Mouse (Mus musculus) hindbrain, embryonic 12.5 days (tissue): ENCODE measurements around the gene BC028528. TPM values are rescaled to one million over a fixed set of nuclear protein-coding genes. Genes with fewer than 3 reads are reported as not detected.
"Not testable (repeated sequence)": the region's sequence is repeated elsewhere in the genome, so short reads cannot be mapped to it uniquely, and the experiment has no call there.

Experiments
- ATAC-seq: fragments of 200-750 bp; cut with Nextera tagmentation; 2 replicates; pipeline ENCODE4 v1.8.0; 2017; ENCODE audit warnings: moderate TSS enrichment; ENCODE audit not compliant: low FRiP score
- H3K27ac ChIP-seq: fragments of 300-500 bp; sonication (generic); 2 replicates; pipeline ENCODE4 v1.5.1; 2016; ENCODE audit warnings: mild to moderate bottlenecking
- H3K27me3 ChIP-seq: fragments of 300-500 bp; sonication (generic); 2 replicates; pipeline ENCODE4 v1.6.1; 2016; ENCODE audit warnings: mild to moderate bottlenecking
- H3K36me3 ChIP-seq: fragments of 300-500 bp; sonication (generic); 2 replicates; pipeline ENCODE4 v1.6.1; 2016; ENCODE audit warnings: mild to moderate bottlenecking
- H3K4me1 ChIP-seq: fragments of 300-500 bp; sonication (generic); 2 replicates; pipeline ENCODE4 v1.6.1; 2016
- H3K4me2 ChIP-seq: fragments of 300-500 bp; sonication (generic); replicated peaks from 2 replicates; pipeline ENCODE4 v1.6.1; 2016; ENCODE audit warnings: mild to moderate bottlenecking
- H3K4me3 ChIP-seq: fragments of 300-500 bp; sonication (generic); 2 replicates; pipeline ENCODE4 v1.5.1; 2016; ENCODE audit warnings: mild to moderate bottlenecking
- H3K9ac ChIP-seq: fragments of 300-500 bp; sonication (generic); 2 replicates; pipeline ENCODE4 v1.6.1; 2016; ENCODE audit warnings: mild to moderate bottlenecking, moderate library complexity
- H3K9me3 ChIP-seq: fragments of 300-500 bp; sonication (generic); replicated peaks from 2 replicates; pipeline ENCODE4 v1.6.1; 2016; ENCODE audit warnings: mild to moderate bottlenecking
- WGBS: fragments of 180-500 bp; shearing (Covaris S2); methylation state at CpG from one replicate; pipeline ENCODE4 v1.1.7; 2016; 5-methylcytosine and 5-hydroxymethylcytosine counted together
- polyA plus RNA-seq: library from polyadenylated mRNA; unstranded; fragments of >200 nt; fragmentation: Nextera tagmentation; extraction: Ambion mirVana; gene quantifications from 2 replicates; pipeline ENCODE4 v1.2.1, GENCODE M21; 2016

Gene BC028528
- polyA plus RNA-seq, 1 experiment from 2014 or later = 12.1 TPM

DNA sequence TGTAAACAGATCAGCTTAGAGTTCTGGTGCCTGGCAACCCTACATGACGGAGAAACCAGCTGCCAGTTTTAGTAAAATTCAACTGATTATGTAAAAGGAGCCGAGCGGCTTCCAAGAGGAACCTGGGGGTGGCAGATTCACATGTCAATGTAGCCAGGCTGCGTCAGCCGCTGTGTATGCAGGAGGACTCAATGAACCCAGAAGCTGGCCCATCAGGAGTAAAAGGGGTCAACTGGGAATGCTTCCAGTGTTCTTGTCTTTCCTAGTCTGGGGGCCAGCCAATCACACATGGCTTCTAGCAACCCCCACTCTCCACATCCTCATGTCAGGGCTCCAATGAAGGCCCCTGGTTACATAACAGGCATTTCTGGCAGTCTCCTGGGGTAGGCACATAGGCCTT lies 26.8 kb downstream of the BC028528 start:
- H3K4me2 ChIP-seq = no peak overlapping the region
- no peaks in the 10 kb centered on the region for H3K9me3 ChIP-seq
- H3K27ac ChIP-seq = no peak overlapping the region
- 96% methylated on average over 5 of the region's 5 CpGs for WGBS
- H3K9ac ChIP-seq = no peak overlapping the region
- no peak overlapping the region for H3K4me3 ChIP-seq
- no peak for ATAC-seq
- H3K4me1 ChIP-seq = peaks cover 1% of the 10 kb centered on the region; the same call in 1 of the 2 replicates
- no peaks in the 10 kb centered on the region for H3K27me3 ChIP-seq
- H3K36me3 ChIP-seq = peaks cover 46% of the 10 kb centered on the region

DNA sequence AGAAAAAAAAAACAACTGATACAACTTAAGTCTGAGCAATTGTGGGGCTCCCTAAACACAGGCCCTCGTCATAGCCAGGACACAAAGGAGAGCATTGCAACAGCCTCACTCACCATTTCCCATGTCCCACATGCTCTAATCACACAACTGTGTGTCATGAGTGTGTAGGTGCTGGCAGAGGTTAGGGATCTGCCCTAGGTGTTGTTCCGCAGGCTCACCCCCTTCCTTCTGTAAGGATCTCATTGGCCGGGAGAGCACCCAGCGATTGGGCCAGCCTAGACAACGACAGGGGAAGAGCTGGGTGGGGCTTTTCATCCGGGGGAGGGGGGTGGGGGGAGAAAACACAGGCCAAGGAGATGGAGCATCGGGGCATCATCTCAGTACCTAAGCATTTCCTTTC lies 28.2 kb downstream of the BC028528 start:
- Histone ChIP-seq H3K27me3 (no peaks in the 10 kb centered on the region), H3K9ac (no peak overlapping the region), H3K9me3 (no peaks in the 10 kb centered on the region), H3K4me1 (no peaks in the 10 kb centered on the region), H3K4me2 (no peak overlapping the region), H3K4me3 (no peak overlapping the region), H3K27ac (no peak overlapping the region), H3K36me3 (peaks cover 36% of the 10 kb centered on the region)
- 75% methylated on average over 7 of the region's 7 CpGs for WGBS
- no peak for ATAC-seq

DNA sequence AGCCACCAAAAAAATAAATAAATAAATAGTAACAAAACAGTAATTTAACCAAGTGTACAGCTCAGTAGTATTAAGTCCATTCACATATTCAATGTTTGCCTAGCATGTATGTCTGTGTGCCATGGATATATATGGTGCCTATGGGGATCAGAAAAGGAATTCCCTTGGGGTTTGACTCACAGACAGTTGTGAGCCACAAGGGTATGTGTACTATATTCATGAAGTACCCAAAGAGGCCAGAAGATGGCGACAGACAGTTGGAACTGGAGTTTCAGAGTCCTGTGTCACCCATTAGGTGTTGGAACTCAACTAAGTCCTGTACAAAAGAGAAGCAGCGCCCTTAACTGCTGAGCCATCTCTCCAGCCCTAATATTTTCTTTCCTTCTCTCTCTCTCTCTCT lies 30.0 kb downstream of the BC028528 start:
- peaks cover 27% of the 10 kb centered on the region for H3K36me3 ChIP-seq
- no peak overlapping the region for H3K4me2 ChIP-seq
- ATAC-seq = 0 out of 2 replicates have a peak, but pooled peaks have one; percentile 46
- H3K9me3 ChIP-seq = no peaks in the 10 kb centered on the region
- H3K9ac ChIP-seq = no peak overlapping the region
- H3K27me3 ChIP-seq = no peaks in the 10 kb centered on the region
- H3K4me1 ChIP-seq = no peaks in the 10 kb centered on the region
- WGBS = 37% methylated on average over 2 of the region's 2 CpGs
- H3K27ac ChIP-seq = no peak overlapping the region
- no peak overlapping the region for H3K4me3 ChIP-seq

DNA sequence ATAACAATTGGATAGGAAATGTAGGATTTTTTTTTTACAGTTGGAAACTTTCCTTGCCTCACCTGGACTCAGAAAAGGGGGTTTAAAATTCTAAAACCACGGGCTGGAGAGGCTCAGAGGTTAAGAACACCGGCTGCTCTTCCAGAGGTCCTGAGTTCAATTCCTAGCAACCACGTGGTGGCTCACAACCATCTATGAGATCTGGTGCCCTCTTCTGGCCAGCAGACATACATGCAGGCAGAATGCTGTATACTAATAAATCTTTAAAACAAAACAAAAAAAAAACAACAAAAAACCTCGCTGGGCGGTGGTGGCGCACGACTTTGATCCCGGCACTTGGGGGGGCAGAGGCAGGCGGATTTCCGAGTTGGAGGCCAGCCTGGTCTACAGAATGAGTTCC lies 30.6 kb downstream of the BC028528 start:
- no peak for ATAC-seq
- Histone ChIP-seq H3K36me3 (peaks cover 25% of the 10 kb centered on the region), H3K4me1 (0 out of 2 replicates have a peak, but pooled peaks cover under 1% of the 10 kb centered on the region), H3K4me3 (no peak overlapping the region), H3K4me2 (no peak overlapping the region), H3K9ac (no peak overlapping the region), H3K9me3 (no peaks in the 10 kb centered on the region), H3K27ac (no peak overlapping the region), H3K27me3 (no peaks in the 10 kb centered on the region)
- 71% methylated on average over 10 of the region's 10 CpGs for WGBS

DNA sequence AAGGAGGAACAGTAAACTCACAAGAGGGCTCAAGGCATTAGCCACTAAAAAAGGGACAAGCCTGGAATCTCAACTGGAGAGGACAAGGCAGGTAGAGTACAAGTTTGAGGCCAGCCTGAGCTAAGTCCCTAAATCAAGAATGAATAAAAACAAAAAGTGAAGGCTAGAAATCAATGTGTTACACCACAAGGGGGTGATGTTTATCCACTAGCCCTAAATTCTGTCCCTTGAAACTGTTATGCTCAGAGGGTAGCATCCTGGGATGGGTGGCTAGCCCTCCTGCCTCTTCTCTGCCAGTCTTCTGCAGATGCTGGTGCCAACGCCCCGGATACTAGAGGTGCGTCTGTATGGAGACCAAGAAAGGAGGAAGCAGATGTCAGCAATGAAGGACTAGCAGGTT lies 31.5 kb downstream of the BC028528 start:
- no peak for ATAC-seq
- no peak overlapping the region for H3K4me2 ChIP-seq
- 87% methylated on average over 3 of the region's 3 CpGs for WGBS
- H3K9ac ChIP-seq = no peak overlapping the region
- H3K27me3 ChIP-seq = no peaks in the 10 kb centered on the region
- H3K4me1 ChIP-seq = 0 out of 2 replicates have a peak, but pooled peaks cover 4% of the 10 kb centered on the region
- H3K27ac ChIP-seq = no peak overlapping the region
- H3K9me3 ChIP-seq = no peaks in the 10 kb centered on the region
- H3K36me3 ChIP-seq = peaks cover 21% of the 10 kb centered on the region
- no peak overlapping the region for H3K4me3 ChIP-seq

DNA sequence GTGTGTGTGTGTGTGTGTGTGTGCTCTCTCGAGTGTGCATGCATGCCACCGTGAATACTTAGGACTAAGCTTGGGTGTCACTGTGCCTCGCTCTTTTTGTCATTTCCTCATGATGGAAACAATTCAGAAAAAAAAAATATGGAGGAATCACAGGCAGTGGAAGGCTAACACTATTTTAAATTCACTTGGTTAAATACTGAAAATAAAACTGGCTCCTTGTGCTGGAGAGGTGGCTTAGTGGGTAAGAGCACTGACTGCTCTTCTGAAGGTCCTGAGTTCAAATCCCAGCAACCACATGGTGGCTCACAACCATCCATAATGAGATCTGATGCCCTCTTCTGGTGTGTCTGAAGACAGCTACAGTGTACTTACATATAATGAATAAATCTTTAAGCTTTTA lies 33.5 kb downstream of the BC028528 start:
- not testable (repeated sequence) for H3K9me3 ChIP-seq, H3K4me1 ChIP-seq, H3K27ac ChIP-seq, H3K4me2 ChIP-seq, H3K27me3 ChIP-seq, H3K9ac ChIP-seq, H3K4me3 ChIP-seq, ATAC-seq
- peaks cover 14% of the 10 kb centered on the region for H3K36me3 ChIP-seq
- 91% methylated on average over 3 of the region's 3 CpGs for WGBS

DNA sequence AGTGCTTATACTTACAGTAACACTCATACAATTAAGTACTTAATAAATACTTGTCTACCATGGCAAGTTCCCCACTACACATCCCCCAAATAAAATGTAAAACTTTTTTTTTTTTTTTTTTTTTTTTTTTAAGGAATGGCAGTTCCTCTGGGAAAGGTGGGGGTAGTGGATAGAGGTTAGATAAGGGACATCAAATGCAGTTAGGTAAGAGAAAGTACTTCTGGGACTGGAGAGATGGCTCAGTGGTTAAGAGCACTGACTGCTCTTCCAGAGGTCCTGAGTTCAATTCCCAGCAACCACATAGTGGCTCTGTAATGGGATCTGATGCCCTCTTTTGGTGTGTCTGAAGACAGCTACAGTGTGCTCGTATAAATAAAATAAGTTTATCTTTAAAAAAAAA lies 34.8 kb downstream of the BC028528 start:
- peaks cover 19% of the 10 kb centered on the region for H3K36me3 ChIP-seq

DNA sequence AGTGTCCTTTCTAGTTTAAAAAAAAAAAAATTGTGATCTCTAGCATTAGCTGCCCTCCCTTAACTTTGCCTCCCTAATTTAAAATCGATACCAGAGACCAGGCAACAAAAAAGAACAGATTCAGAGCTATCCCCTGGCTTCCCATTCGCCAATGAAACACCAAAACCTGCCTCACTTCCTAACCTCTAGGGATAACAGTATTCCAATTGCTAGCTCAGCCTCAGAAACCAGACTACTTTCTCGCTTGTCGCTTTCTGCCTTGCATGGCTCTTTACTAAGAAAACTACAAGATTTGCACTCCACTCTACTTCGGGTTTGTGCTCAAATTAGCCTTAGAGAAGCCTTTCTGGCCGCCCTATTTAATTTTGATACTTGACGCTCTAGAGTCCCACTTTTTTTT lies 35.7 kb downstream of the BC028528 start:
- no peak; the same call in none of the 2 replicates for ATAC-seq
- peak overlapping the region; percentile 90 for H3K9ac ChIP-seq

More for the DNA sequence above, 34.8 kb downstream of the BC028528 start:
- H3K4me1 ChIP-seq, H3K4me3 ChIP-seq, H3K9ac ChIP-seq, H3K9me3 ChIP-seq, H3K4me2 ChIP-seq, ATAC-seq, H3K27me3 ChIP-seq, H3K27ac ChIP-seq: not testable (repeated sequence)
- 91% methylated on average over 1 of the region's 1 CpGs for WGBS

DNA sequence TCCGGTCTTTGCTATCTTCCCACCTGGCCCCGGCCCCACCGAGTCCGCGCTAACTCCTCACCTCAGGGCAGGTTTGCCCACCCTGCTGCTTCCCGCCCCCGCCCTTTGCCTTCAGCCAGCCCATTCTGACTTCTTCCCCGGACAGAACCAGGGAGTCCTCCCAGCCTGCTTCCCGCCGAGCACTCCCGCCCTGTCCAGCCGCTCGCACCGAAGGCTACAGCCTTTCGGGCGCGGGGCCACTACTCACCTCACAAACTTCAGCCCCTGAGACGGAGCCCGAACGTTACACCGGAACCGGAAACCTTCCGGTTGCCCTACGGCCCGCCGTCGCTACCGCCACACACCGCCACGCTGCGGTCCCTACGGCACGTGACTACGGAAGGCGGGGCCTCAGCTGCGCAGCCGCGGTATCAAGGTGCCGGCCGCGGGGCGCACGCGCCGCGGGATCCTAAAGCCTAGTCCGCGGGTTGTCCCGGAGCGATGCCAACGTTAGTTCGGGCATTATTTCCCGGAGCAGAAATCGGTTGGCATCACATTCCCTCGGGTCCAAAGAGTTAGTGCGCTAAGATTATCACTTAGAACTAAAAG lies 36.2 kb downstream of the BC028528 start, which contains the start of gene Prpf3:
TSS of gene Prpf3 (minus strand) at position 384 of the 588 bp plus-strand sequence.
- Histone ChIP-seq H3K4me1 (peaks cover 9% of the 10 kb centered on the region), H3K9me3 (no peaks in the 10 kb centered on the region), H3K4me3 (peak within 1 kb of the TSS; percentile 87), H3K4me2 (peak within 1 kb of the TSS; percentile 81), H3K9ac (peak within 1 kb of the TSS; percentile 90), H3K27ac (peak within 1 kb of the TSS; percentile 78), H3K36me3 (peaks cover 25% of the 10 kb centered on the region), H3K27me3 (no peaks in the 10 kb centered on the region)
- peak; percentile 98 for ATAC-seq
- WGBS = under 1% methylated on average over 56 of the region's 56 CpGs

More for the DNA sequence above, 35.7 kb downstream of the BC028528 start:
- no peaks in the 10 kb centered on the region for H3K9me3 ChIP-seq
- WGBS = 27% methylated on average over 7 of the region's 7 CpGs
- peaks cover 9% of the 10 kb centered on the region for H3K4me1 ChIP-seq
- peak overlapping the region; percentile 87 for H3K4me3 ChIP-seq
- peak overlapping the region; percentile 81 for H3K4me2 ChIP-seq
- H3K36me3 ChIP-seq = peaks cover 20% of the 10 kb centered on the region
- H3K27me3 ChIP-seq = no peaks in the 10 kb centered on the region
- peak overlapping the region; percentile 55; the same call in 1 of the 2 replicates for H3K27ac ChIP-seq

DNA sequence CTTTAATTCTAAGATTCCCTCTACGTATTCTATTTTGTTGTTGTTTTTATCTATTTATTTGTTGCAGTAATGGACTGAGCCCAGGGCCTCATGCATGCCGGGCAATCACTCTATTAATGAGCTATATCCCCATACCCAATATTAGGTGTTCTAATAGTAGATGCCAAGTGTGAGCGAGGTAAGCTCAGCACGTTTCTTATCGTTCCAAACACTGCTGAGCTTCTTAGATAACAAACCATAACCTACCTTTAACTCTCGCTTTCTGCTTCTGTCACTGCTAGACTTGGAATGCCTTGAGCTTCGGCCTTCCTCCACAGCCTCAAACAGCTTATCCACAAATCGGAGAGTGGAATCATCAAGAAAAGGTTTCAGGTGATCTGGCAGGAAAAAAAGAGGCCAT lies 40.5 kb downstream of the BC028528 start:
- Histone ChIP-seq H3K4me1 (peaks cover 9% of the 10 kb centered on the region), H3K27ac (no peak overlapping the region), H3K36me3 (peaks cover 67% of the 10 kb centered on the region), H3K27me3 (no peaks in the 10 kb centered on the region), H3K9ac (no peak overlapping the region), H3K9me3 (no peaks in the 10 kb centered on the region), H3K4me3 (no peak overlapping the region), H3K4me2 (no peak overlapping the region)
- ATAC-seq = no peak
- WGBS = 98% methylated on average over 8 of the region's 8 CpGs

DNA sequence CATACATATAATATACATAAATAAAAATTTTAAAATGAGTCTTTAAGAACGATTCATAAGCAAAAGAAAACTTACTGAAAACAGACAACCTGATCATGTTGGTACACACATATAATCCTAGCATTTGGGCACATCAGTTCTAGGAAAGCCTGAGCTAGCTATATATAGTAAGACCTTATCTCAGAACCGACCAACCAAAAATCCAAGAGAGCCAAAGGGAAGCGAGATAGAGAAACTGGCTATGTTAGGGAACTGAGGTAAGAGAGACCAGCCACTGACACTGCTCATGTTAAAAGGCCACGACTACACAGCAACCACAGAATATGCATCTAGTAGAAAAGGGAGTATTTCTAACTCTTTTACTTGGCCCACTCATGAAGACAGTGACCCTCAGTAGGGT lies 41.2 kb downstream of the BC028528 start:
- Histone ChIP-seq H3K4me2 (no peak overlapping the region), H3K9ac (no peak overlapping the region), H3K27me3 (no peaks in the 10 kb centered on the region), H3K4me1 (peaks cover 5% of the 10 kb centered on the region), H3K9me3 (no peaks in the 10 kb centered on the region), H3K4me3 (no peak overlapping the region), H3K36me3 (peaks cover 73% of the 10 kb centered on the region), H3K27ac (no peak overlapping the region)
- WGBS = 89% methylated on average over 4 of the region's 4 CpGs
- ATAC-seq = no peak

DNA sequence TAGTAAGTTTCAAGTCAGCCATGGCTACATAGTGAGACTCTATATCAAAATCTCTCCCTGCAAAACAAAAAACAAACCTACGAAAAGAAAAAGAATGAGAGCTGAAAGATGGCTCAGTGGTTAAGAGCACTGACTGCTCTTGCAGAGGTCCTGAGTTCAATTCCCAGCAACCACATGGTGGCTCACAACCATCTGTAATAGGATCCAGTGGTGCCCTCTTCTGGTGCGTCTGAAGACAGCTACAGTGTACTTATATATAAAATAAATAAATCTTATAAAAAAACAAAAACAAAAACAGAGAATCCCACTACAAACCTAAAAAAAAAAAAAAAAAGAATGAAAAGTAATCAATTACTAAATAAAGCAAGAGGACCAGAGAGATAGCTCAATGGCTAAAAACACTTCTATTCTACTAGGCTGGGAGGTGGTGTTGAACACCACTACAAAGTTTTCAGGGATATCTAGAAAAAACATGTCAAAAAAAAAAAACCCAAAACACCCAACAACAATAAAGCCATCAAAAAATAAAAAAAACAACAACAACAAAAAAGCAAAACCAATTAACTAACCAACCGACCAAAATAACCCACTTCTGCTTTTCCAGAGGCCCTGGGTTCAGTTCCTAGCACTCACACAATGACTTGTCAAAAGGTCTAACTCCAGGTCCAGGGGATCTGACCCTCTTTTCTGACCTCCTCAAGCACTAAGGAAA lies 49.1 kb downstream of the BC028528 start:
- Histone ChIP-seq H3K4me1 (no peaks in the 10 kb centered on the region), H3K4me3 (no peak overlapping the region), H3K9me3 (no peaks in the 10 kb centered on the region), H3K27ac (no peak overlapping the region), H3K36me3 (peaks cover 82% of the 10 kb centered on the region), H3K9ac (no peak overlapping the region), H3K4me2 (no peak overlapping the region), H3K27me3 (no peaks in the 10 kb centered on the region)
- 93% methylated on average over 3 of the region's 3 CpGs for WGBS
- ATAC-seq = no peak

DNA sequence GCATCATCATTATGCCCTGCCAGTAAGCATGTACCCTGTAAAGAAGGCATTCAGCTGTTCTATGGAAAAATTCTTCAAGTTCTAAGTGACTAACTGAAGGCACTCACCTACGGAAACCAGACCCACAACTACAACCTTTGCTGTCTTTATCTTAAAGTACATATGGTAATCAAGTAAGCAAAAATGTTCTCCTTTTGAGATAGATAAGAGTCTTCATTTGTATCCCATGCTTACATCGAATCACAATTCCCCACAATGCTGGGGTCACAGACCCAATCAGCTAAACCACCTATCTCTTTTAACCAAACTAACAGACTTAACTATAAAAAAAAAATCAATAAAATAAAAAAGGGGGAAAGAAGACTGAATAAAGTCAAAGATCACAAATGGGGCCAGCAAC lies 52.6 kb downstream of the BC028528 start:
- H3K4me2 ChIP-seq = no peak overlapping the region
- WGBS = 93% methylated on average over 2 of the region's 2 CpGs
- no peak overlapping the region for H3K27ac ChIP-seq
- no peak overlapping the region for H3K9ac ChIP-seq
- no peak overlapping the region for H3K4me3 ChIP-seq
- no peaks in the 10 kb centered on the region for H3K4me1 ChIP-seq
- H3K9me3 ChIP-seq = no peaks in the 10 kb centered on the region
- ATAC-seq = no peak
- no peaks in the 10 kb centered on the region for H3K27me3 ChIP-seq
- peaks cover 75% of the 10 kb centered on the region for H3K36me3 ChIP-seq
